In genomic region chr15:98971111-98971510, GRCm38 (mm10) we compare ENCODE assay signal across 11 mouse cellular contexts. TPM values are rescaled to one million over a fixed set of nuclear protein-coding genes. Genes with fewer than 3 reads are reported as not detected.
DNase-seq lines count a peak whose midpoint lies in the region; ATAC-seq and TF ChIP-seq lines count a peak whose summit lies in the region.
"Had no signal": no experiment of that assay in that cellular context is flagged by ENCODE, and none has a peak within 500 bp of the region (broad histone marks: within the 10 kb centered on the region; RNA-seq: fewer than 3 reads in every experiment).

No protein-coding gene starts in this region.

- no peak for TF ChIP-seq EP300 in heart, adult 2 months (IDR thresholded peaks at IDR 0.05; ENCODE audit: insufficient read depth, low read depth, low read length)

- H3K4me1 ChIP-seq in heart, embryonic 10.5 days = peaks cover 31% of the 10 kb centered on the region
- peaks cover 7% of the 10 kb centered on the region for H3K4me1 ChIP-seq in heart, adult 2 months (ENCODE audit: control insufficient read depth, insufficient read depth, low read length)
- peaks cover 38% of the 10 kb centered on the region for H3K4me1 ChIP-seq in forebrain, embryonic 14.5 days (ENCODE audit: control insufficient read depth, insufficient read depth, low read length)
- peaks cover 68% of the 10 kb centered on the region for H3K4me1 ChIP-seq in midbrain, embryonic 13.5 days (replicated peaks)

- peak; percentile 60 for ATAC-seq in forebrain, embryonic 14.5 days
- ATAC-seq in midbrain, embryonic 13.5 days = peak; percentile 55
- ATAC-seq: CD4-positive, CD25-positive, alpha-beta regulatory T cell, adult 4 months had no signal

- no peak for DNase-seq in heart, embryonic 10.5 days (ENCODE audit: low spot score)
- DNase-seq in heart, adult 2 months = no peak
- peak; percentile 78 for DNase-seq in NIH3T3 (ENCODE audit: low read depth)
- DNase-seq in forebrain, embryonic 14.5 days (ENCODE audit: low spot score) = peak; percentile 95
- no peak for DNase-seq in adrenal gland, adult 2 months
- no peak for DNase-seq in cerebellum, adult 9-11 months
- no peak for DNase-seq in lung, postnatal 10 days
- DNase-seq: kidney, adult 9 months had no signal

- intact Hi-C loops in heart, adult 2 months (cut with DNase I) = no loop called here

- H3K27ac ChIP-seq in heart, embryonic 10.5 days = peak overlapping the region; percentile 69; the same call in 1 of the 2 replicates
- H3K27ac ChIP-seq in heart, adult 2 months = no peak overlapping the region
- peak overlapping the region; percentile 97 for H3K27ac ChIP-seq in forebrain, embryonic 14.5 days (ENCODE audit: low read depth, low read length)
- H3K27ac ChIP-seq in midbrain, embryonic 13.5 days = peak overlapping the region; percentile 99
- H3K27ac ChIP-seq: liver, embryonic 15.5 days had no signal

- H3K4me3 ChIP-seq in heart, embryonic 10.5 days = no peak overlapping the region
- H3K4me3 ChIP-seq in heart, adult 2 months = no peak overlapping the region
- H3K4me3 ChIP-seq in forebrain, embryonic 14.5 days (ENCODE audit: low read depth, low read length) = peak overlapping the region; percentile 14
- H3K4me3 ChIP-seq in midbrain, embryonic 13.5 days (replicated peaks) = peak overlapping the region; percentile 33
- H3K4me3 ChIP-seq: liver, embryonic 15.5 days had no signal

- H3K27me3 ChIP-seq in heart, embryonic 10.5 days (ENCODE audit: insufficient read depth, poor library complexity, severe bottlenecking) = no peaks in the 10 kb centered on the region
- H3K27me3 ChIP-seq in heart, adult 2 months (ENCODE audit: control insufficient read depth, insufficient read depth, low read length) = no peaks in the 10 kb centered on the region
- no peaks in the 10 kb centered on the region for H3K27me3 ChIP-seq in forebrain, embryonic 14.5 days (replicated peaks; ENCODE audit: control insufficient read depth, insufficient read depth, low read length)
- no peaks in the 10 kb centered on the region for H3K27me3 ChIP-seq in midbrain, embryonic 13.5 days
- H3K27me3 ChIP-seq: liver, embryonic 15.5 days had no signal

- no peak for TF ChIP-seq CTCF in heart, adult 2 months (IDR thresholded peaks at IDR 0.05)

- H3K9ac ChIP-seq in heart, adult 2 months (ENCODE audit: low read depth, low read length) = no peak overlapping the region
- H3K9ac ChIP-seq in forebrain, embryonic 14.5 days (ENCODE audit: low read length) = peak overlapping the region; percentile 56
- peak overlapping the region; percentile 72 for H3K9ac ChIP-seq in midbrain, embryonic 13.5 days (replicated peaks)
- H3K9ac ChIP-seq: liver, embryonic 15.5 days had no signal

- no peaks in the 10 kb centered on the region for H3K9me3 ChIP-seq in heart, embryonic 10.5 days
- no peaks in the 10 kb centered on the region for H3K9me3 ChIP-seq in forebrain, embryonic 14.5 days (replicated peaks; ENCODE audit: control insufficient read depth, low read length)
- no peaks in the 10 kb centered on the region for H3K9me3 ChIP-seq in midbrain, embryonic 13.5 days
- H3K9me3 ChIP-seq: liver, embryonic 15.5 days had no signal

- no peak for TF ChIP-seq POLR2A in heart, adult 2 months (IDR thresholded peaks at IDR 0.05; ENCODE audit: insufficient read depth, low read depth, low read length)

- H3K79me2 ChIP-seq in heart, adult 2 months (replicated peaks; ENCODE audit: control insufficient read depth, insufficient read depth, low read length) = no peaks in the 10 kb centered on the region

- H3K4me2 ChIP-seq in forebrain, embryonic 14.5 days (ENCODE audit: low read length) = peak overlapping the region; percentile 49
- peak overlapping the region; percentile 58 for H3K4me2 ChIP-seq in midbrain, embryonic 13.5 days (replicated peaks)
- H3K4me2 ChIP-seq: liver, embryonic 15.5 days had no signal

- H3K36me3 ChIP-seq in heart, embryonic 10.5 days = no peaks in the 10 kb centered on the region
- H3K36me3 ChIP-seq in heart, adult 2 months (ENCODE audit: control insufficient read depth, insufficient read depth, low read length) = no peaks in the 10 kb centered on the region; the same call in 1 of the 2 replicates
- no peaks in the 10 kb centered on the region for H3K36me3 ChIP-seq in forebrain, embryonic 14.5 days (ENCODE audit: control insufficient read depth, insufficient read depth, low read length)
- H3K36me3 ChIP-seq in midbrain, embryonic 13.5 days = no peaks in the 10 kb centered on the region
- H3K36me3 ChIP-seq: liver, embryonic 15.5 days had no signal

- WGBS in heart, embryonic 10.5 days = 47% methylated on average over 4 of the region's 4 CpGs
- WGBS in heart, adult 2 months = 48% methylated on average over 4 of the region's 4 CpGs
- 4% methylated on average over 4 of the region's 4 CpGs for WGBS in forebrain, embryonic 14.5 days
- 6% methylated on average over 4 of the region's 4 CpGs for WGBS in midbrain, embryonic 13.5 days

RNA-seq across cellular contexts. Expression of gene Tuba1a, which starts 17.6 kb away (rescaled TPM):
- 1,319 and 1,394 TPM in 2 replicates for polyA plus RNA-seq in heart, embryonic 10.5 days (2016; fragmentation: Nextera tagmentation; extraction: Ambion mirVana)
- total RNA-seq in heart, adult 2 months (2021) = 10 to 100 TPM; 57.0 to 85.0 TPM
- polyA plus RNA-seq in heart, adult 2 months (2012; rRNA removed) = 165 and 235 TPM in 2 replicates
- polyA plus RNA-seq in forebrain, embryonic 14.5 days (2014; fragmentation: Nextera tagmentation; extraction: Ambion mirVana) = 18,182 and 18,289 TPM in 2 replicates
- polyA plus RNA-seq in midbrain, embryonic 13.5 days (2015; fragmentation: Nextera tagmentation; extraction: Ambion mirVana) = 15,883 and 15,999 TPM in 2 replicates
- 100 to 1,000 TPM in 1 of 2 experiments, 10 to 100 TPM in 1; 63.2 to 125 TPM for total RNA-seq in adrenal gland, adult 2 months (2021)
- 128 and 133 TPM in 2 replicates for polyA plus RNA-seq in adrenal gland, adult 2 months (2012; rRNA removed)

RNA-seq across cellular contexts. Expression of gene Gm49450, which starts 17.8 kb away (rescaled TPM):
- not detected in 2 replicates for polyA plus RNA-seq in heart, embryonic 10.5 days (2016; fragmentation: Nextera tagmentation; extraction: Ambion mirVana)
- total RNA-seq in heart, adult 2 months (2021) = not detected
- 26.2 TPM in 1 of 2 replicates, not detected in the other for polyA plus RNA-seq in heart, adult 2 months (2012; rRNA removed)
- polyA plus RNA-seq in forebrain, embryonic 14.5 days (2014; fragmentation: Nextera tagmentation; extraction: Ambion mirVana) = not detected in 2 replicates
- polyA plus RNA-seq in midbrain, embryonic 13.5 days (2015; fragmentation: Nextera tagmentation; extraction: Ambion mirVana) = not detected in 2 replicates
- total RNA-seq in adrenal gland, adult 2 months (2021) = 10 to 100 TPM in 1 of 2 experiments, not detected in 1; 10.9 TPM
- polyA plus RNA-seq in adrenal gland, adult 2 months (2012; rRNA removed) = 49.5 and 126 TPM in 2 replicates
- polyA plus RNA-seq: CD4-positive, CD25-positive, alpha-beta regulatory T cell, adult 4 months; liver, embryonic 15.5 days had no signal

RNA-seq across cellular contexts. Expression of gene Tuba1b, which starts 36.7 kb away (rescaled TPM):
- 1,935 and 2,007 TPM in 2 replicates for polyA plus RNA-seq in heart, embryonic 10.5 days (2016; fragmentation: Nextera tagmentation; extraction: Ambion mirVana)
- 100 to 1,000 TPM; 129 to 144 TPM for total RNA-seq in heart, adult 2 months (2021)
- polyA plus RNA-seq in heart, adult 2 months (2012; rRNA removed) = 534 and 728 TPM in 2 replicates
- 1,499 and 1,719 TPM in 2 replicates for polyA plus RNA-seq in forebrain, embryonic 14.5 days (2014; fragmentation: Nextera tagmentation; extraction: Ambion mirVana)
- polyA plus RNA-seq in midbrain, embryonic 13.5 days (2015; fragmentation: Nextera tagmentation; extraction: Ambion mirVana) = 1,161 and 1,231 TPM in 2 replicates
- 100 to 1,000 TPM; 235 to 261 TPM for total RNA-seq in adrenal gland, adult 2 months (2021)
- polyA plus RNA-seq in adrenal gland, adult 2 months (2012; rRNA removed) = 616 and 725 TPM in 2 replicates

RNA-seq across cellular contexts. Expression of gene Lmbr1l, which starts 53.1 kb away (rescaled TPM):
- 14.9 and 20.2 TPM in 2 replicates for polyA plus RNA-seq in heart, embryonic 10.5 days (2016; fragmentation: Nextera tagmentation; extraction: Ambion mirVana)
- total RNA-seq in heart, adult 2 months (2021) = 10 to 100 TPM in 1 of 2 experiments, 1 to 10 TPM in 1; 7.1 to 11.1 TPM
- polyA plus RNA-seq in heart, adult 2 months (2012; rRNA removed) = 23.2 and 25.0 TPM in 2 replicates
- polyA plus RNA-seq in forebrain, embryonic 14.5 days (2014; fragmentation: Nextera tagmentation; extraction: Ambion mirVana) = 10.9 TPM in 2 replicates
- polyA plus RNA-seq in midbrain, embryonic 13.5 days (2015; fragmentation: Nextera tagmentation; extraction: Ambion mirVana) = 40.7 and 50.1 TPM in 2 replicates
- 10 to 100 TPM; 11.5 to 14.2 TPM for total RNA-seq in adrenal gland, adult 2 months (2021)
- 36.3 and 58.5 TPM in 2 replicates for polyA plus RNA-seq in adrenal gland, adult 2 months (2012; rRNA removed)

RNA-seq across cellular contexts. Expression of gene Tuba1c, which starts 58.6 kb away (rescaled TPM):
- polyA plus RNA-seq in heart, embryonic 10.5 days (2016; fragmentation: Nextera tagmentation; extraction: Ambion mirVana) = 172 and 183 TPM in 2 replicates
- total RNA-seq in heart, adult 2 months (2021) = 10 to 100 TPM; 30.1 to 39.0 TPM
- 58.6 and 74.4 TPM in 2 replicates for polyA plus RNA-seq in heart, adult 2 months (2012; rRNA removed)
- polyA plus RNA-seq in forebrain, embryonic 14.5 days (2014; fragmentation: Nextera tagmentation; extraction: Ambion mirVana) = 56.7 and 93.1 TPM in 2 replicates
- 37.3 and 41.4 TPM in 2 replicates for polyA plus RNA-seq in midbrain, embryonic 13.5 days (2015; fragmentation: Nextera tagmentation; extraction: Ambion mirVana)
- total RNA-seq in adrenal gland, adult 2 months (2021) = 100 to 1,000 TPM; 270 to 284 TPM
- polyA plus RNA-seq in adrenal gland, adult 2 months (2012; rRNA removed) = 205 and 318 TPM in 2 replicates

Comparison
In these comparisons a context has a peak if more than half of its experiments do, and no peak if none do; other contexts are left out.
1. DNase-seq: peak in NIH3T3 (single experiment) and forebrain, embryonic 14.5 days (single experiment); none in heart, embryonic 10.5 days (single experiment), heart, adult 2 months (0 of 2), adrenal gland, adult 2 months (single experiment), cerebellum, adult 9-11 months (single experiment) and lung, postnatal 10 days (single experiment).
2. H3K4me3 ChIP-seq: peak in forebrain, embryonic 14.5 days (single experiment) and midbrain, embryonic 13.5 days (single experiment); none in heart, embryonic 10.5 days (single experiment) and heart, adult 2 months (single experiment).
3. RNA of gene Tuba1a, which starts 17.6 kb away (polyA plus RNA-seq): 18,182 to 18,289 TPM in forebrain, embryonic 14.5 days and 15,883 to 15,999 TPM in midbrain, embryonic 13.5 days; 1,319 to 1,394 TPM in heart, embryonic 10.5 days, 165 to 235 TPM in heart, adult 2 months and 128 to 133 TPM in adrenal gland, adult 2 months; every median in the first group is over 10 times any median in the second.